Comparison of ENCODE assay signal across 8 mouse cellular contexts in genomic region chr12:72104525-72105281, GRCm38 (mm10). TPM values are rescaled to one million over a fixed set of nuclear protein-coding genes. Genes with fewer than 3 reads are reported as not detected.
A peak's percentile ranks its signal among the peaks of the same experiment; 100 is the strongest.
DNase-seq lines count a peak whose midpoint lies in the region; TF ChIP-seq lines count a peak whose summit lies in the region.

No protein-coding gene starts in this region.

- no peak overlapping the region for H3K27ac ChIP-seq in thymus, adult 2 months (ENCODE audit: control insufficient read depth, insufficient read depth, low read length)

- peak; percentile 26 for DNase-seq in thymus, adult 2 months
- no peak for DNase-seq in thymus, adult 18-20 months
- peak; percentile 82 for DNase-seq in embryo, embryonic 10 days (ENCODE audit: low spot score)
- peak; percentile 33 for DNase-seq in gastrocnemius, postnatal 25 days
- peak; percentile 66 for DNase-seq in hindlimb bud, embryonic 11.5 days (ENCODE audit: extremely low spot score, low read depth, low spot score)
- DNase-seq in layer of hippocampus, postnatal 36 days, result peak; percentile 28 to 61
- DNase-seq in lung, postnatal 36 days, result peak; percentile 82
- DNase-seq in retina, embryonic 14.5 days (ENCODE audit: low spot score), result peak; percentile 92

- H3K4me3 ChIP-seq in thymus, adult 2 months (ENCODE audit: control insufficient read depth, insufficient read depth, low read length), result no peak overlapping the region

- no peak for TF ChIP-seq POLR2A in thymus, adult 2 months (IDR thresholded peaks at IDR 0.05; ENCODE audit: control insufficient read depth, extremely low read depth, insufficient read depth, low read length, poor library complexity)

- no peaks in the 10 kb centered on the region for H3K4me1 ChIP-seq in thymus, adult 2 months (replicated peaks; ENCODE audit: control insufficient read depth, insufficient read depth, low read length)

- no peak for TF ChIP-seq CTCF in thymus, adult 2 months (IDR thresholded peaks at IDR 0.05; ENCODE audit: borderline replicate concordance, control insufficient read depth, extremely low read depth, insufficient read depth, low read length, poor library complexity)

- peaks cover 5% of the 10 kb centered on the region for H3K36me3 ChIP-seq in thymus, adult 2 months (ENCODE audit: control insufficient read depth, insufficient read depth, low read length)

- H3K27me3 ChIP-seq in thymus, adult 2 months (ENCODE audit: control insufficient read depth, insufficient read depth, low read length), result no peaks in the 10 kb centered on the region

- 50% methylated on average over 14 of the region's 14 CpGs for WGBS in thymus, adult 2 months

RNA-seq across cellular contexts. Expression of gene Jkamp, which starts 19.3 kb away (rescaled TPM):
- polyA plus RNA-seq in thymus, adult 2 months (2012; rRNA removed), result 57.4 and 69.5 TPM in 2 replicates
- total RNA-seq in gastrocnemius, postnatal 25 days (2021), result 10 to 100 TPM in 1 of 2 experiments, 1 to 10 TPM in 1; 8.0 to 10.9 TPM
- total RNA-seq in layer of hippocampus, postnatal 36 days (2021), result 10 to 100 TPM; 52.5 to 52.9 TPM

RNA-seq across cellular contexts. Expression of gene L3hypdh, which starts 19.5 kb away (rescaled TPM):
- polyA plus RNA-seq in thymus, adult 2 months (2012; rRNA removed), result 4.9 and 5.2 TPM in 2 replicates
- 1 to 10 TPM in 1 of 2 experiments, under 1 TPM in 1; 0.77 to 1.8 TPM for total RNA-seq in gastrocnemius, postnatal 25 days (2021)
- total RNA-seq in layer of hippocampus, postnatal 36 days (2021), result 1 to 10 TPM; 2.8 to 2.9 TPM

RNA-seq across cellular contexts. Expression of gene Gpr135, which starts 33.8 kb away (rescaled TPM):
- 0.73 and 0.96 TPM in 2 replicates for polyA plus RNA-seq in thymus, adult 2 months (2012; rRNA removed)
- total RNA-seq in gastrocnemius, postnatal 25 days (2021), result under 1 TPM; 0.20 to 0.32 TPM
- total RNA-seq in layer of hippocampus, postnatal 36 days (2021), result 10 to 100 TPM; 10.9 to 12.1 TPM

Comparison
In these comparisons a context has a peak if more than half of its experiments do, and no peak if none do; other contexts are left out.
1. DNase-seq: peak in thymus, adult 2 months (single experiment), embryo, embryonic 10 days (single experiment), gastrocnemius, postnatal 25 days (single experiment), hindlimb bud, embryonic 11.5 days (single experiment), layer of hippocampus, postnatal 36 days (2 of 2), lung, postnatal 36 days (single experiment) and retina, embryonic 14.5 days (single experiment); none in thymus, adult 18-20 months (0 of 2).
2. RNA of gene Jkamp, which starts 19.3 kb away (total RNA-seq): 52.5 to 52.9 TPM in layer of hippocampus, postnatal 36 days; 8.0 to 10.9 TPM in gastrocnemius, postnatal 25 days; every median in the first group is over 4 times any median in the second.
3. RNA of gene Gpr135, which starts 33.8 kb away (total RNA-seq): 10.9 to 12.1 TPM in layer of hippocampus, postnatal 36 days; 0.20 to 0.32 TPM in gastrocnemius, postnatal 25 days; every median in the first group is over 4 times any median in the second.